Mouse (Mus musculus) cerebellum, adult 2 months (tissue): ENCODE measurements at regions not wholly inside any gene's neighbourhood (a gene's known extent, or its start where the extent isn't known, plus 50 kb on each side); places are given as distances from the start of the nearest gene placed in this dataset.

Experiments used
- CTCF ChIP-seq: fragments of 200-500 bp; IDR thresholded peaks from 2 replicates; pipeline ENCODE4 v1.5.1; 2011; ENCODE audit warnings: low read depth, mild to moderate bottlenecking, control low read depth, low read length, moderate library complexity, borderline replicate concordance; ENCODE audit not compliant: insufficient read depth
- POLR2A ChIP-seq: fragments of 200-500 bp; IDR thresholded peaks from 2 replicates; pipeline ENCODE4 v1.6.1; 2011; ENCODE audit warnings: low read length, control low read depth, borderline replicate concordance; ENCODE audit not compliant: insufficient read depth

GRCm38 (mm10) chr9:41660011-41660410 lies 464.1 kb downstream of the Sorl1 start:
- TF ChIP-seq POLR2A (no peak), CTCF (no peak)
